ENCODE assay signal across 29 mouse cellular contexts in genomic region chr6:56019632-56020031, GRCm38 (mm10). TPM values are rescaled to one million over a fixed set of nuclear protein-coding genes. Genes with fewer than 3 reads are reported as not detected.
DNase-seq lines count a peak whose midpoint lies in the region; ATAC-seq lines count a peak whose summit lies in the region.
"Had no signal": no experiment of that assay in that cellular context is flagged by ENCODE, and none has a peak within 500 bp of the region (broad histone marks: within the 10 kb centered on the region; RNA-seq: fewer than 3 reads in every experiment).

No protein-coding gene starts in this region.

- no peak overlapping the region for H3K27ac ChIP-seq in heart, embryonic 12.5 days (ENCODE audit: poor library complexity, severe bottlenecking)
- H3K27ac ChIP-seq in heart, embryonic 15.5 days: no peak overlapping the region
- H3K27ac ChIP-seq in midbrain, embryonic 11.5 days (ENCODE audit: low read depth, low read length): no peak overlapping the region
- H3K27ac ChIP-seq in midbrain, embryonic 15.5 days: no peak overlapping the region
- H3K27ac ChIP-seq: embryonic facial prominence, embryonic 12.5 days; embryonic facial prominence, embryonic 15.5 days; gastrocnemius, adult 2 months; hindbrain, embryonic 13.5 days; intestine, embryonic 15.5 days had no signal

- ATAC-seq in heart, embryonic 12.5 days (ENCODE audit: insufficient number of reproducible peaks, low FRiP score): peak; percentile 48; the same call in 1 of the 2 replicates
- peak; percentile 69 for ATAC-seq in heart, embryonic 15.5 days (replicated peaks; ENCODE audit: insufficient number of reproducible peaks, insufficient read depth, low FRiP score, low read depth)
- no peak for ATAC-seq in midbrain, embryonic 11.5 days (ENCODE audit: low FRiP score)
- ATAC-seq in midbrain, embryonic 15.5 days (replicated peaks): no peak
- ATAC-seq: activated CD4-positive, CD25-positive, alpha-beta regulatory T cell, adult 4 months; forebrain, embryonic 14.5 days; forebrain, postnatal 0 days; hindbrain, embryonic 16.5 days; intestine, embryonic 15.5 days had no signal

- no peak overlapping the region for H3K9ac ChIP-seq in heart, embryonic 12.5 days
- H3K9ac ChIP-seq in heart, embryonic 15.5 days: no peak overlapping the region
- H3K9ac ChIP-seq in midbrain, embryonic 11.5 days (ENCODE audit: low read length): no peak overlapping the region
- no peak overlapping the region for H3K9ac ChIP-seq in midbrain, embryonic 15.5 days
- H3K9ac ChIP-seq: embryonic facial prominence, embryonic 12.5 days; embryonic facial prominence, embryonic 15.5 days; forebrain, postnatal 0 days; hindbrain, embryonic 13.5 days; intestine, embryonic 15.5 days had no signal

- peak; percentile 12 for DNase-seq in embryo, embryonic 10 days (ENCODE audit: low spot score)
- DNase-seq in embryo, embryonic 9.5 days (ENCODE audit: extremely low spot score): no peak
- DNase-seq in heart, postnatal 25 days (ENCODE audit: low spot score): no peak
- DNase-seq in heart, adult 11 months: no peak
- DNase-seq in midbrain, embryonic 11.5 days (ENCODE audit: low spot score, missing footprints): peak; percentile 72
- DNase-seq: adrenal gland, adult 8-10 months; adrenal gland, postnatal 25 days; cerebellum, adult 11-12 months; cerebellum, adult 8-10 months; cerebellum, postnatal 10 days; cerebellum, postnatal 36 days; forebrain, postnatal 0 days; gastrocnemius, adult 2 months; gastrocnemius, postnatal 14 days; kidney, adult 11 months; kidney, adult 8-10 months had no signal

- no peaks in the 10 kb centered on the region for H3K36me3 ChIP-seq in heart, embryonic 12.5 days
- H3K36me3 ChIP-seq in heart, embryonic 15.5 days: no peaks in the 10 kb centered on the region
- H3K36me3 ChIP-seq in midbrain, embryonic 11.5 days (ENCODE audit: control insufficient read depth, insufficient read depth, low read length): no peaks in the 10 kb centered on the region
- no peaks in the 10 kb centered on the region for H3K36me3 ChIP-seq in midbrain, embryonic 15.5 days (replicated peaks)
- H3K36me3 ChIP-seq: embryonic facial prominence, embryonic 12.5 days; embryonic facial prominence, embryonic 15.5 days; hindbrain, embryonic 10.5 days; hindbrain, embryonic 13.5 days; intestine, embryonic 15.5 days had no signal

- intact Hi-C loops in heart, postnatal 25 days (cut with DNase I): no loop called here

- H3K9me3 ChIP-seq in heart, embryonic 12.5 days (replicated peaks): no peaks in the 10 kb centered on the region
- no peaks in the 10 kb centered on the region for H3K9me3 ChIP-seq in heart, embryonic 15.5 days (replicated peaks)
- no peaks in the 10 kb centered on the region for H3K9me3 ChIP-seq in midbrain, embryonic 11.5 days (ENCODE audit: control insufficient read depth, low read length)
- no peaks in the 10 kb centered on the region for H3K9me3 ChIP-seq in midbrain, embryonic 15.5 days
- H3K9me3 ChIP-seq: embryonic facial prominence, embryonic 12.5 days; embryonic facial prominence, embryonic 15.5 days; hindbrain, embryonic 10.5 days; hindbrain, embryonic 13.5 days; intestine, embryonic 15.5 days had no signal

- no peak overlapping the region for H3K4me2 ChIP-seq in heart, embryonic 12.5 days
- no peak overlapping the region for H3K4me2 ChIP-seq in heart, embryonic 15.5 days
- H3K4me2 ChIP-seq in midbrain, embryonic 11.5 days: no peak overlapping the region
- H3K4me2 ChIP-seq in midbrain, embryonic 15.5 days: no peak overlapping the region
- H3K4me2 ChIP-seq: embryonic facial prominence, embryonic 12.5 days; embryonic facial prominence, embryonic 15.5 days; hindbrain, embryonic 13.5 days; intestine, embryonic 15.5 days had no signal

- no peaks in the 10 kb centered on the region; the same call in none of the 2 replicates for H3K27me3 ChIP-seq in heart, embryonic 12.5 days (replicated peaks)
- no peaks in the 10 kb centered on the region for H3K27me3 ChIP-seq in heart, embryonic 15.5 days
- no peaks in the 10 kb centered on the region for H3K27me3 ChIP-seq in midbrain, embryonic 11.5 days (ENCODE audit: control insufficient read depth, insufficient read depth, low read length)
- H3K27me3 ChIP-seq in midbrain, embryonic 15.5 days (replicated peaks): no peaks in the 10 kb centered on the region
- H3K27me3 ChIP-seq: embryonic facial prominence, embryonic 12.5 days; embryonic facial prominence, embryonic 15.5 days; hindbrain, embryonic 13.5 days; intestine, embryonic 15.5 days had no signal

- H3K4me1 ChIP-seq in heart, embryonic 12.5 days (replicated peaks): peaks cover 36% of the 10 kb centered on the region
- peaks cover 9% of the 10 kb centered on the region for H3K4me1 ChIP-seq in heart, embryonic 15.5 days (replicated peaks)
- H3K4me1 ChIP-seq in midbrain, embryonic 11.5 days (ENCODE audit: control insufficient read depth, insufficient read depth, low read length): peaks cover 12% of the 10 kb centered on the region
- peaks cover 11% of the 10 kb centered on the region for H3K4me1 ChIP-seq in midbrain, embryonic 15.5 days
- H3K4me1 ChIP-seq: embryonic facial prominence, embryonic 15.5 days; intestine, embryonic 15.5 days had no signal

- WGBS in heart, embryonic 12.5 days: 6% methylated on average over 2 of the region's 2 CpGs
- 15% methylated on average over 2 of the region's 2 CpGs for WGBS in heart, embryonic 15.5 days
- 78% methylated on average over 2 of the region's 2 CpGs for WGBS in midbrain, embryonic 11.5 days
- 56% methylated on average over 2 of the region's 2 CpGs for WGBS in midbrain, embryonic 15.5 days

- H3K4me3 ChIP-seq in heart, embryonic 12.5 days: no peak overlapping the region
- H3K4me3 ChIP-seq in heart, embryonic 15.5 days: no peak overlapping the region
- H3K4me3 ChIP-seq in midbrain, embryonic 11.5 days (ENCODE audit: low read depth, low read length): no peak overlapping the region
- H3K4me3 ChIP-seq in midbrain, embryonic 15.5 days: no peak overlapping the region
- H3K4me3 ChIP-seq: embryonic facial prominence, embryonic 12.5 days; embryonic facial prominence, embryonic 15.5 days; gastrocnemius, adult 2 months; hindbrain, embryonic 13.5 days; intestine, embryonic 15.5 days had no signal

RNA-seq across cellular contexts. Expression of gene Ppp1r17, which starts 2.3 kb away (rescaled TPM):
- 8.9 and 11.6 TPM in 2 replicates for polyA plus RNA-seq in heart, embryonic 12.5 days (2016; fragmentation: Nextera tagmentation; extraction: Ambion mirVana)
- not detected for total RNA-seq in heart, postnatal 25 days (2021)
- 1.7 and 2.9 TPM in 2 replicates for polyA plus RNA-seq in heart, embryonic 15.5 days (2015; fragmentation: Nextera tagmentation; extraction: Ambion mirVana)
- 19.2 and 20.1 TPM in 2 replicates for polyA plus RNA-seq in midbrain, embryonic 11.5 days (2014; fragmentation: Nextera tagmentation; extraction: Ambion mirVana)
- polyA plus RNA-seq in midbrain, embryonic 15.5 days (2015; fragmentation: Nextera tagmentation; extraction: Ambion mirVana): 5.1 and 6.0 TPM in 2 replicates
- total RNA-seq: ES-E14; gastrocnemius, adult 2 months; gastrocnemius, postnatal 14 days; gastrocnemius, postnatal 4 days had no signal
- polyA plus RNA-seq: activated CD4-positive, CD25-positive, alpha-beta regulatory T cell, adult 4 months; embryonic facial prominence, embryonic 15.5 days had no signal

Comparison
In these comparisons a context has a peak if more than half of its experiments do, and no peak if none do; other contexts are left out.
1. DNase-seq: peak in embryo, embryonic 10 days (single experiment) and midbrain, embryonic 11.5 days (single experiment); none in embryo, embryonic 9.5 days (single experiment), heart, postnatal 25 days (single experiment) and heart, adult 11 months (single experiment).
2. ATAC-seq: peak in heart, embryonic 12.5 days (single experiment) and heart, embryonic 15.5 days (single experiment); none in midbrain, embryonic 11.5 days (single experiment) and midbrain, embryonic 15.5 days (single experiment).